Mouse (Mus musculus): ENCODE data around the gene Gm49322.
"Not testable (repeated sequence)": the region's sequence is repeated elsewhere in the genome, so short reads cannot be mapped to it uniquely, and the experiment has no call there.

The Gm49322 gene

DNA sequence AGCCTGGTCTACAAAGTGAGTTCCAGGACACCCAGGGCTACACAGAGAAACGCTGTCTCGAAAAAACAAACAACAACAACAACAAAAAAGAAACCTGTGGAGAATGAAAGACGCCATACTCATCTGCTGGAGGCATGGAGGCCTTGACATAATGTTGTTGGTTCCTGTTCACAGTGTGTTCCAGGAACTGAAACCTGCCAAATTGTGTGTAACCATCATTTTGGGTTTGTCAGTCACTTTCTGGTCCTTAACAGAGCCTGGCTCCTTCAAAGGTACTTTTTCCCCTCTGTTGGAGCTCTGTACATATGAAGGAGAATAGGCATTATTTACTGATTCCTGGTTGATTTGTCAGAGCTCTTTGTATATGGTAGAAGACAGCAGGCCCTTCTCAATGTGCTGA lies 6.1 kb downstream of the Gm49322 start:
- DNase-seq (ENCODE audit: low spot score in 2 of 2) = no peak

DNA sequence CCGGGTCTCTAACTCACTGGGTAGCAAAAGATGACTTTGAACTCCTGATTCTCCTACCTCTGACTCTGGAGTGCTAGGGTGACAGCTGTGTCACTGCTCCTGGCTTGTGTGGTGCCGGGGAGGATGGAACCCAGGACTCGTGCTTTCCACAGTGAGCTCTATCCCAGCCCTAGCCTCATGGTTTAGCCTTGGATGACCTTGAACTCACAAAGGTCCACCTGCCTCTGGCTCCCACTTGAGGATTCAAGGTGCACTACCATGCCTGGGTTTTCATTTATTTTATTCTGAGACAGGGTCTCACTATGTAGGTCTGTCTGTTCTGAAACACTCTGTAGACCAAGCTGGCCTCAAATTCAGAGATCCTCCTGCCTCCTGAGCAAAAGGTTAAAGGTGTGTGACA lies 8.0 kb downstream of the Gm49322 start:
- DNase-seq (ENCODE audit: low spot score in 2 of 2) = no peak

DNA sequence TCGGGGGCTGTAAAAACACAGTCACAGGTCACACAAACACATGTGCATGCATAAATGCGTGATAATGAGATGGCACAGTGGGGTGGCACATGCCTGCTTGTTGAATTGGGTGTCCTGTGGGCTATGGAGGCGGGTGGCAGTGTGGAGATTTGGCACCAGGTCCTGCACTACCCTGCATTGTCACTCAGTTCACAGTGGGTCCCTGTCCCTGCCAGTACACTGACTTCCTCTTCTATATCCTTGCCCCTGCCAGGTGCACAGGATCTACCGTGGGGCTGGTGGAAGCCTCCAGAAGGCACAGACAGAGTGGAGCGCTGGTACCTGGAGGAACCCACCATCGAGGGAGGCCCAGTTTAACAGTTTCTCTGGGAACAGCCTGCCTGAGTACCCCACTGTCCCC lies 8.5 kb downstream of the Gm49322 start:
- DNase-seq (ENCODE audit: low spot score in 2 of 2) = no peak

DNA sequence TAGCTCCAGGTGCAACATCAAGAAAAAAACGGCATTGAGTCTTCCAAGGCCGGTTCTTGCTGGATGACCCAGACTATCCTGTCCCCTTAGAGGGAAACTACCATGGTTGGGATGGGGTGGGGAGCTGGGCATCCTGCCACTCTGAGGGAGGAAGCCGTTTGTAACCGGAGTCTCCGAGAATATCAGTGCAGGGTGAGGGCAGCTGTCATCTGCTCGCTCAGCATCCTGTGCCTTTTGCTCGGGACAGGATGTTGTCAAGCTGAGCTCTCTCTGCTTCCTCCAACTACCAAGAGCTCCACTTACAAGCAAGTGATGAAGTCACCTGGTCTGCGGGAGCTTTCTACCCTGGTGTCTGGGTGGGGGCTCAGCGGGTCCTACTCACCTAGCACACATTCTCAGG lies 12.4 kb downstream of the Gm49322 start:
- no peak for DNase-seq (ENCODE audit: low spot score in 2 of 2)

DNA sequence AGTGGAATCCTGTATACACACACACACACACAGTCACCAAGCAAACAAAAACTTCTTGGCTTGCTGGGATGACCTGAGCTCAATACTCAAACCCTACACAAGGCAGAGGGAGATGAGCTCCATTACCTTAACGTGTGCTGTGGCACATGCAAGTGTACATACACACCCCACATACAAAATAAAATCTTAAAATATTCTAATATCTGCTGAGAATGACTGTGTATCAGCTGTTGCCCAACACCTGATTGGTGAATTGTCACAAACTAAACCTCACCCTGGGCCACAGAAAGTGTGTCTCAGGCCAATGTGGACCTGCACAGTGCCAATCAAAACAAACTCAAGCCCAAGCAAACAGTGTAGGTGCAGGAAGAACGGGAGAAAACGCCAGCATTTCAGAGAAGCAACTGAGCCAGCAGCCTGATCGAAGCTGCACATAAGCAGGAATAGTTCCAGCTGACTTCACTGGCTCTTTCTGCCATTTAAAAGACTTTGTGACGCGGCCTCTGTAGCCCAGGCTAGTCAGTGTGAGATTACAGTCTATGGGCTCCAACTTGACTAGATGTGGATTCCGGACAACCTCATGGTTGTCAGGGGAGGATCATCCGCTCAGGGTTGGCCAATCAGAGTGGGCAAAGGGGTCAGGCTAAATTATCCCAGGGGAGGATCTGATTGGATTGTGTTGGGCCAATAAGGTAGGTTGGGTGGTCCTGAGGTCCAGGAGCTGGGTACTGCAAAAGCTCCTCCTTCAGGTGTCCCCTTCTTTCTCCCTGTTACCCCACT lies 13.8 kb downstream of the Gm49322 start:
- no peak for DNase-seq (ENCODE audit: low spot score in 2 of 2)

DNA sequence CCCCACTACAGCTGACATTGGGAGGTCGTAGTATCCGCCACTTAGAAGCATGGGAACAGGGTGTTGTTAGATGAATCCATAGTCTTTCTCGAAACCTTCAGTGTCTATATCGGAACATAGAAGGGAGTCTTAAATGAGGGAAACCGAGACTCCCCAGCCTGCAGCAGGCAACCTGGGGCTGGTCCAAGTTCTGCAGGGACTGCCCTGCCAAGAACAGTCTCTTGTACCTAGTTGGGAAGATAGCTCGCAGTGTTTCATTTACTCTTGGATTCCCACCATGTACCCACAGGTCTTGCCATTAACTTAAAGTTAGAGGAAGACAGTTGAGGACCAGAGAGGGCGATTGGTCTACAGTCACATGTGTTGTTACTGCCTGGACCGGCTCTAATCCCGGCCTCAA lies 14.5 kb downstream of the Gm49322 start:
- DNase-seq (ENCODE audit: low spot score in 2 of 2) = no peak

DNA sequence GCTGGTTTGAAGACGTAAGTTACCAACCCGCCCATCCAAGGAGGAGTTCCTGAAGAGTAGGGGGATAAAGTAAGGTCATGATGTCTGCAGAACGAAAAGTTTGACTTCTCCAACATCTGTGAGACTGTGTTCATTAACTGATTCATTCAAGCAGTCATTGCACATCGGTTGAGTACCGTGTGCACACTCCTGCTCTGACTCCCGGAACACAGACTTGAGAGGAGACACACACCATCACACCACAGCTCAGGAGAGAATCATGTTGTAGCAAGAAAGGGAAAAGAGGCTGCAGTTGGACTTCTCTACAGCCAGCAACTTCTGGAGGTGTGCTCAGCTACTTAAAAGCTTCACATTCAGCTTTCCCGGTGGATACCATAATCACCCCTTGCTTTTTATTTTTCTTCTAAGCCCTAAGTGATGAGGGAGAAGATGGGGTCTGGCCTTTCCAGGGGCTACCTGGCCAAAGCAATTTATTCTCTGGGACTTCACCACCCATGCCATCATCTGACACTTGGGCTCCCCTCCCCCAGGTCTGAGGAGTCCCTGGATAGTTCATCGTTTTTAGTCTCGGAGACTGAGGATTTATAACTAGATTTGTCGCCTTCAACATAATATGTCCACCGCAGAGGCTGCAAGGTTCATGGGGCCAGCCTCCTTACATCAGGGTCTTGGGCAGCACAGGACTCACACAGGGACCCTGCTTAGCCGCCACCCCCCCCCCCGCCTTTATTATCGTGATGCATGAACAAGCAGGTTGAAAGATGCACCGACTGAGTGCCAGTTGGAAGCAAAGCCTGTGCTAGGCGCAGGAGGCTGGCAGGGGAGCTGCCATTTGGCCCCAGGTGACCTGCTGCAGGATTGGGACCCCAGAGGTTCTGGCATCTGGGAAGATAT lies 15.2 kb downstream of the Gm49322 start:
- no peak for DNase-seq (ENCODE audit: low spot score in 2 of 2)

DNA sequence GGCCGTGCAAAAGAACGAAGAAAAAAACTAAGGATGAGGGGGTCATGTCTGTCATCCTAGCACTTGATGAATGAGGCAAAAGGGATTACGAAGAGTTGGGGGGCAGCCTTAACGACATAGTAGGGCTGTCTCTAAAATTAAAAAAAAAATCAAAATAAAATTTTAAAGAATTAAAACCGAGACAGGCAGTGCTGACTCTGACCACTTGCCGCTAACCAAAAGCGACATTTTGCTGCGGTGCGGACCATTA lies 15.8 kb downstream of the Gm49322 start:
- DNase-seq (ENCODE audit: low spot score in 2 of 2) = no peak

DNA sequence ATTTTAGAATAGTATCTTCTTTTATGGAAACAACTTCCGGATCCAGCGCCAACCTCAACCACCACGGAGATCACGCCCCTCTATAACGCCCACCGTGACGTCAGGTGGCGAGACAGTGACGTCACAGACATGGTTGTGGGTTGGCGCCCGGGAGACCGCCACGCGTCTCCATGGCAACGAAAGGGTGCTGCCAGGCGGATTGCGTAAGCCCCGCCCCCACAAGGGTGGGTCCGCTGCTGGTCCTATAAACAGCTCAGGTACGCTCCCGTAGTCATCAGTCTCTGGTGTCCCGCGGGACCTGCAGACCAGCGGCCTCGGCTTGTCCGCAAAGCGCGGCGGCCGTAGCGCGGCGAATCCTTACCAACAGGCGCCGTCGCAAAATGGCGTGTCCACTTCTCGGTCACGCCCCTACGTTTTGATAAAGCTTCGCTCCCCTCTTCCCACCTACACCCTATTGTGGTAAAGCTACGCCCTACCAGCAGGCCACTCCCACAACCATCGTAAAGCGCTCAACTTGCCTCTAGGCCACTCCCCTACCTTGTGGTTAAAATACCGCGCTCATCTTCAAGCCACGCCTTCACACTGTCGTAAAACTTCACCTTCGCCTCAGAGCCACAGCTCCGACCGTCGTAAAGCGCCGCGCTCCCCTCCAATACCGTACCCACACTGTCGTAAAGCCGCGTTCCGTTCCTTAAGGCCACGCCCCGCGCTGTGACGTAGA lies 16.3 kb downstream of the Gm49322 start:
- DNase-seq (ENCODE audit: low spot score in 2 of 2) = peak; percentile 99 to 100

DNA sequence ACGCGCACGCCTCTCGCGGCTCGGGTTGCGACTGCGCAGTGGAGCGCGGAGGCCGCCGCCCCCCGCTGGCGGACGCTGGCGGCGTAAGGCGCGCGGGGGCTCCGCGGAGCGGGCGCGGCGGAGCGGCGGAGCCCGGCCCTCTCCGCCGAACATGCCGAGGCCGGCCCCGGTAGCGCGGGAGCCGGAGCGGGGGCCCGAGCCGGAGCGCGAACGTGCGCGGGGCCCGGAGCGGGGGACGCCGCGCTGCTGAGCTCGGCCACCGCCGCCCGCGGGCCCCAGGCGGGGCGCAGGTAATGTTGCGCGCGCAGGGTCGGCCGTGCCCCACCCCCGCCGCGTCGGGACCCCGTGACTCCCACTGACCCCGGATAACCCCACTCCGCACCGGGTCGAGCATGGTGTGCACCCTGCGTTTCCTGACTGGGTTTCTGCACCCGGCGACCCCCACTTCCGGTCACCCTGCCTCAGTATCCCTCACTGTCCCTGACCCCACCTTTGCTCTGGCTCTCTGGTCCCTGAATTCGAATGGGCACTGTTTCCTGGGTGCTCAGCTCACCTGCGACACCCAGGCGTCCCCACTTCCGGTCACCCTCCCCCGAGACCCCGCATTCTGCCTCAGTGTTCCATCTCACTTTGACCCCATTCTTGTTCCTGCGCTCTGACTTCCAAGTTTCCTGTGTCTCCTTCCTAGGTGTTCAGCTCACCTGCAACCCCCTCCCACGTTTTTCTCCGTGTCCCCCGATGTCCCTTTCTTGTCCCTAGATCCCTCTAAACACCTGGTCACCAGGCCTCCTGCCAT lies 17.0 kb downstream of the Gm49322 start, which contains the start of gene Csnk1g2:
Csnk1g2 (plus strand) TSS at position 178 of the 796 bp plus-strand sequence.
- no peak for DNase-seq (ENCODE audit: low spot score in 2 of 2)

DNA sequence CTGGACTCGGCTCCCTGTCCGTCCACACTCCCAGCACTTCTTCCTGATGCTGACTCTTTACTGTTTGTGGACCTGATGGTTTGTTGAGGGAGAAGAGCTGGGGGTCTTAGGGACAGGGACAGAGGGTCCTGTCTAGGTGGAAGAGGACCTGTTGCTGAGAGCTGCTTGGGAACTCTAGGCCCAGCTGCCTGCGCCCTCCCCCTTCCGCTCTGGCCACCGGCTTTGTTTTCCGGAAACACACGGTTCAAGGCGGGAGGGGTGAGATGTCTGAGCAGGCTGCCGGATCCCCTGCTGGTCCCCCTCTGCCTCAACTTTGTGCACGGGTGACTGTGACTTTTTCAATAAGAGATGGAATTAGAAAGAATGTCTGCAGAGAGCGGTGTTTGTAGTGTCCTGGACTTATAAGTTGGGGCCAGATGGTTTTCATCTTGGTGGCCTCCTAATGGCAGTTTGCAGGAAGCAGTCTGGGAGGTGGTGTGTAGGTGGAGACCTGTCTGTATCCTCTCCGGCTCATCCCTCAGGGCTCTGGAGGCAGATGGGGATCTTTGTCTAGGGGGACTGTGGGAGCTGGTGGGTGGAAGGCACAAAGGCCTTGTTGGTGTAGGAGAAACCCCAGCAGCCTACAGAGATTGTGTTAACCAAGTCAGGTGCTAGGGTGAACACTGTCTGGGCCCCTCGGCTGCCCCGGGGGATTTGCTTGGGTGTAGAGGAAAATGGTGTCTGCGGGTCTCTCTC lies 17.8 kb downstream of the Gm49322 start:
- peak; percentile 46 to 51 for DNase-seq (ENCODE audit: low spot score in 2 of 2)

DNA sequence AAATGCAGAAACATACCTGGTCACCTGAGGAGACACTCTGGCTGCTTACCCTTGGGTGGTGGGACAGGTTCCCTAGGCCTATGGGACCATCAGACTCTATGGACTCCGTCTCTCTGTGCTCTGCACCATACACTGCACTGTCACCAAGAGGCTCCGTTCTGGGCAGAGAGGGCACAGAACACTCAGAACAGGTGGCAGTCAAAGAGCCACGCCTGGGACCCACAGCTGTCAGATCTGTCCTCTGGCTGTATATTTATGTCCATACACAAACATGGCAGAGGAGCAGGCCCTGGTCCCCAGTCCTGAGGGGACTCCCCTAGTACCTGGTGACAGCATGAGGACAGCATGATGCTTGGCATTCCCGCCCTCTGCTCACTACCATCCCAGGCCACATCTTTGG lies 19.9 kb downstream of the Gm49322 start:
- no peak for DNase-seq (ENCODE audit: low spot score in 2 of 2)

DNA sequence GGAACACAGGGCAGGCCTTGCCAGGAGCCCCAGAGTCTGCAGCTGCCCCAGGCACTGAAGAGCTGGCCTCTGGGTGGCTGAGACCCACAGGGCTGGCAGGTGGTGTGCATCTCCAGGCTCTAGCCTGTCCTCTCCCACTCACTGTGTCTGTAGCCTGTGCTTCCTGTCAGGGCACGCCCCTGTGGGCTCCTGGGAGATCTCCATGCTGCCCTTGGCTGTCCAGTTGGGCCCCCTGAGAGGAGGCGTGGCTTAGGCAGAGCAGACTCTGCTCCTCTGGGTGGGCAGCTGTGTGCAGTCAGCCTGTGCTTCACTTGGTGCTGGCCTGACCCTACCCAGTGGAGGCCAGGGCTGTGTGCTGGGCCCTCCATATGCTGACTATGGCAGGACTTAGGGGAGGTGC lies 21.9 kb downstream of the Gm49322 start:
- DNase-seq (ENCODE audit: low spot score in 2 of 2) = no peak

DNA sequence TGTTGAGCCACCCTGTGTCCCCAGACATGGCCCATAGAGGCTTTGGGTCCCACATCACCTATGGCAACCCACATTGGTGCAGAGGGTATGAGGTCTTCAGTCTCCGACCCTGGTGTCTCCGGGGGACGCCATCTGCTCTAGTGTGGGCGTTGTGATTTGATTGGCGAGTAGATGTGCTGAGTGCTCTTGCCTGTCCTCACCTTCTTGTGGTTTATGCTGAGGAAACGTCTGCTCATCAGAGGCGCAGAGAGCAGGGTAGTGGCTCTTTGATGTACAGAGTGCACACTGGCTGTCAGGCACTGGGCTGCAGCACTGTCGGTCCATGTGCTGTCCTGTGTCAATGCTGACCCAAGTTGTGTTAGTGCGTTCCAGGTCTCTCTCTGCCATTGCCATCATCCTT lies 23.1 kb downstream of the Gm49322 start:
- no peak for DNase-seq (ENCODE audit: low spot score in 2 of 2)

DNA sequence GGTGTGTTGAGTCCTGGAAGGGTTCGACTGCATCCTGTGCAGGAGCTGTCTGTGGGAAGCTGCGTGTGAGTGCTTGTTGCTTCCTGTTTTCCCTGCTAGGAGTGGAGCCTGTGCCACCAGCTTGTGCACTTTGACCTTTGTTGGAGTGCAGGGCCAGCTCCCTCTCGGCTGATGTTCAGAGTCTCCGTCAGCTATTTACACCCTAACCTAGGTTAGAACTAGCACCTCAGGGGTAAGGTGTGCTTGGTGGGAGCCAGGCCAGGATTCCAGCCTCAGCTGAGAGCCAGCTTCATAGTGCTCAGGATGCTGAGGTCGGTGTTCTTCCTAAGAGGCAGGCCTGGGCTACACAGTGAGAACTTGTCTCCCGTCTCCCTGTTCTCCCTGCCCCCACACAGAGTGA lies 29.5 kb downstream of the Gm49322 start:
- DNase-seq (ENCODE audit: low spot score in 2 of 2) = no peak

DNA sequence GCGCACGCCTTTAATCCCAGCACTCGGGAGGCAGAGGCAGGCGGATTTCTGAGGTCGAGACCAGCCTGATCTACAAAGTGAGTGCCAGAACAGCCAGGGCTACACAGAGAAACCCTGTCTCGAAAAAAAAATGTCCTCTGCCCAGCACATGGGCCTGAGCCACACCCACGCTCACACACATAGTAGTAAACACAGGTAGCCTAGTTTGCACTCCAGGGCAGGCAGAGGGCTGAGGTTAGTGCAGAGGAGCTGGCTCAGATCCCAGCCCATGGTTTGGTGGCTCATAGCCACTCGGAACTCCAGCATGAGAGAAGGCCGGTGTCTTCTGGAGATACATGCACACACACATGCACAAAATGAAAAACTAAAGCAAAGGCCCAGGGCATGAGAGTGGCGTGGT lies 41.1 kb downstream of the Gm49322 start:
- no peak for DNase-seq (ENCODE audit: low spot score in 2 of 2)

DNA sequence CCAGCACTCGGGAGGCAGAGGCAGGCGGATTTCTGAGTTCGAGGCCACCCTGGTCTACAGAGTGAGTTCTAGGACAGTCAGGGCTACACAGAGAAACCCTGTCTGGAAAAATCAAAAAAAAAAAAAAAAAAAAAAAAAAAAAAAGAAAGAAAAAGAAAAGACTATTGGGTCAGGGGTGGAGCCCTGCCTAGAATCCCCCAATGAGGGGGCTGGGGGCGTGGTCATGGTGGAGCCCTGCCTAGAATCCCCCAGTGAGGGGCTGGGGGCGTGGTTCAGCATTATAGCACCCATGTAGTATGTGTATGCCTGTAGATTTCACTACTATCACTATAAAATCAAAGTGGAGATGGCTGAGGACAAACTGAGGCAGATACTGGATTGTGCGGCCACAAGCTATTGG lies 44.1 kb downstream of the Gm49322 start:
- not testable (repeated sequence) for DNase-seq (ENCODE audit: low spot score in 2 of 2)

DNA sequence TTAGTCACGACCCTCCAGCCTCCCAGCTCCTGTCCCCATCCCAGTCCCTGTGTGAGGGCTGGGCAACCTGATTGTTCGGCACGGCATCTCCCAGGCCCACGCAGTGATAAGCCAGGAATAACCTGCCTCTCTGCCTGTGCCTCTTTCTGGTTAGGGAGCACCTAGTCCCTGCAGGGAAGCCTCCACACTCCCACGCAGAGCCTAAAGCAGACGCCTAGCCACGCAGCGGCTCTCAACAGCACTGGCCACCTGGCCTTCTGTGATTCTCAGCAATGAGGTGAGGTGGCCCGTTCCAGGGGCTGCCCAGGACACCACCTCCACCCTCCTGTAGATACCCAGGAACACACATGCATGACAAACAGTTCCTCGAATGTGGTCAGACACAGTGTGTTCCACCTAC lies 44.6 kb downstream of the Gm49322 start:
- peak; percentile 51 to 56 for DNase-seq (ENCODE audit: low spot score in 2 of 2)

DNA sequence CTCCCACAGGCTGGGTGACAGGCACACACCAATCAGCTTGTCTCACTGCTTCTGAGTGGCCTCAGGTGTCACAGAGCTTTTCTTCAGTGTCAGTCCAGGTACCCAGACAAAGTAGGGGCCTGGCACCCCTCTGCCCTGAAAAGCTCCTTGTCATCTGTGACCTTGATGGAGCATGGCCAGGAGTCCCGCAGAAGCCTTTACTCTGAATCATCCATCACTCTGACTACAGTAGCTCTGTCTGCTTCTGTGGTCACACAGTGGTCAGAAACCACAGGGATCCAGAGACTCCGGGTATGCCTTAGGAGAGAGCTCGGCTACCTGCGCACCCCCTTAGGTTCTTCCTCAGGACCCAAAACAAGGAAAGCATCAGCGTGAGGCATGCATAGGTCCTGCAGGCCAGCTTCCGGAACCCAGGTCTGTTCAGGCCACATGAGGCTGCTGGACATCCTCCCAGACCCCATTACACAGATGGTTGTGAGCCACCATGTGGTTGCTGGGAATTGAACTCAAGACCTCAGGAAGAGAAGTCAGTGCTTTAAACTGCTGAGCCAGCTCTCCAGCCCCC lies 47.4 kb downstream of the Gm49322 start:
- DNase-seq (ENCODE audit: low spot score in 2 of 2) = no peak

DNA sequence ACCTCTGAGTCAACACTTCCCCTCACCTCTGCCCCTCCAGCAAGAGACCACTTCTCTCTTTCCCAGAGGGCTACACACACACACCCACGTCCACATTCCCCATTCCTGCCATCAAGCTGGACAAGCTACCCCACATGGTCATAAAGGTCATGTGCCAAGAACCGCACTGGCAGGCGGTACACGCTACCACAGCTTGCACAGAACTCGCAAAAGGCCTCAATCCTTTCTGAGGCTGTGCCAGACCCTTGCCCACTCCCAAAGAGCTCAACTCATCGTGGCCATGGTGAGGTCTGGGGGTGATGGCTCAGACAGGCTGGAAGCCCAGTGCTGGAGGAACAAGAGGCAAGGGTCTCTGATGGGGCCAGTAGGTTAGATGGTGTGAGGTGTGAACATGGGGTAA lies 49.0 kb downstream of the Gm49322 start:
- no peak for DNase-seq (ENCODE audit: low spot score in 2 of 2)
